Mouse (Mus musculus) gastrocnemius, postnatal 36 days (tissue): ENCODE results near the gene Col6a1. TPM values are rescaled to one million over a fixed set of nuclear protein-coding genes. Genes with fewer than 3 reads are reported as not detected.

Experiments used
- DNase-seq, 2 experiments: peaks; one replicate each; pipeline ENCODE4 v3.0.0; 2022
- intact Hi-C: fragments of 180-260 bp; cut with DNase I; formaldehyde crosslinking; loops from one replicate; pipeline ENCODE4 v1.15.1; 2025
- total RNA-seq, 2 experiments: library from RNA; stranded (reverse); gene quantifications; 2 replicates each; pipeline ENCODE4 v1.2.3; 2021

The Col6a1 gene
- total RNA-seq, 2 experiments from 2014 or later: 65.2 to 82.0 TPM

DNA sequence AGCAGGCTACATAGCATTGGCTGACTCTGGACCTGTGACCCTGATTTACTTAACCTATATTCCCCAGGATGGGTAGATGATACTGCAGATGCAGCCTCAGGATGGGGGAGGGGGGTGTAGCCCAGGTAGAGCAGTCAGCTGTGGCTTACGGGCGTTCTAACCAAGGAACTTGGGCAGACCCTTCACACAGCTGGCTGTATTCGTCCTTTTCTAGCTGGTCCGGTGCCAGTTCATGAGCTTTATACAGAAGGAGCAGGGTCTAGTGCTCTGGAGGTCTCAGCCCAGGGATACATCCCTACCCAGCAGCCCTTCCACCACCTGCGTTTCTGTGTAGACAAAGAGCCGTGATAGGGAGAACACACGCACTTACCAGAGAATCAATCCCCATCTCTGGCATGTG, 1.3 kb upstream of the Col6a1 start:
- peak in 1 of 2 experiments; percentile 12 for DNase-seq
- intact Hi-C loops: no loop called here

DNA sequence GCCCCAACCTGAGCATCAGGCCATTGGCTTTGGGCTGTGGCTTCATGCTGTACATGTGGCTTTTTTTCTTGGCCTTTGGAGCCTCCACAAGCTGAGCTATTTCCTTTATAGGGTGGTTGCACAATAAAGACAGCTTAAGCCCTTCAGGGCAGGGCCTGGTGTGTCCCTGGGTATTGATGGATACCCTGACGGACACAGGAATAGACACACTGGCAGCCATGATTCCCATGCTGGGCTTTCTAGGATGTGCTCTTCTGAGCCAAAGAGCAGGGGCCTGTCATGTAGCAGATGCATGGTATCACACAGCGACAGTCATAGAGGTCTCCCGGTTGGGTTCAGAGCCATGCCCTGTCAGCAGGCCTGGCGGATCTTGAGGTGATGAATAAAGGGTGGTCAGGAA, 898 bp upstream of the Col6a1 start:
- intact Hi-C loops: no loop called here

DNA sequence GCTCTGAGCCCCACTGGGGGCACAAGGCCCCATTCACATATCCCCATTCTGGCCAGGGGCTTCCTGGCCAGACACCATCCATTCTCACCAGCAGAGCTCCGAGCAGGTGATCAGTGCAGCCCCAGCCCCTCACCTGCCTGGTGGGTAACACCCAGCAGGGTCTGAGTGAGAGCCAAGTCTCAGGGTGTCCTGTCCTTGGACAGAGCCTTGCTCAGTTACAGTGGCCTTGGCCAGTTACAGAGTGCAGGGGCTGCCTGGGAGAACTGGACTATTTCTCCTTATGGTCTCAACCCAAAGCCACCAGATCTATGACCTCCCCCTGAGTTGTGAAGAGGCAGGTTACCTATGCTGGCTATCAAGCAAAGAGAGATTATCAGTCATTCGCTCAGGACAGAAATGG, 871 bp downstream of the Col6a1 start:
- intact Hi-C loops: no loop called here
- peak in 1 of 2 experiments; percentile 10 for DNase-seq

More for the DNA sequence above, 898 bp upstream of the Col6a1 start:
- DNase-seq: peak in 1 of 2 experiments; percentile 8

- intact Hi-C loops: no loop called here
- DNase-seq: peak in 1 of 2 experiments; percentile 11
Observed at GRCm38 (mm10) chr10:76724231-76724736, 1.7 kb downstream of the Col6a1 start.

DNA sequence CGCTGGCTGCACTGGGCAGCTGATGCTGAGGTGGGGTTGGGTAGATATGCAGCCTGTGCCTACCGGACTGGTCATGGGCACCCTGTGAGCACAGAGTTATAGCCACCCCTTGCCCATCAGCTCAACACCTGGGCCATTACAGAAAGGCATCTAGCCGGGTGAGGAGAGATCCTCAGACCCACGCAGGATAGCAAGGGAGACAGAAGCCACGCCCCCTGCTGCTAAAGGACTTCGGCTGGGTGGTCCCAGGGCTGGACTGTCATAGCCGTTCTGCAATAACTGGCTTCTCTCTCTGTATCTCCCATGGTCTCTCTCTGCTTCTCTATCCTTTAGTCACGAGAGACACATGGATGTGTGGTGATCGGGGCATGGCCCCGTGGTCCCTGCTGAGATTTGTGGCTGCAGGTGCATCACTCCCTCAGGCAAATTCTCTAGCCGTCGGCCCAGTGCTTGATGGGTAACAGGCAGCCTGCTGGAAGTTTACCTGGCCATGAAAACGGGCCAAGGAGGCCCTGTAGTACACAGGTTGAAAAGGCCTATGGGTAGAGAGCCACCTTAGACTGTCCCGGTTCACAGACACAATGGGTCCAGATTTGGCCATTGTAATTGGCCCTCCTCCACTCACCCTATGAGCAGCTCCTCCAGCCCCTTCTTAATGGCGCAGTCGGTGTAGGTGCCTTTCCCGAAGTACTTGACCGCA, 3.1 kb downstream of the Col6a1 start:
- intact Hi-C loops: no loop called here

GRCm38 (mm10) chr10:76721746-76722145, 4.2 kb downstream of the Col6a1 start:
- DNase-seq: peak in 1 of 2 experiments; percentile 10
- intact Hi-C loops: no loop called here

More for the DNA sequence above, 3.1 kb downstream of the Col6a1 start:
- DNase-seq: peak in 1 of 2 experiments; percentile 12

- intact Hi-C loops: no loop called here
- peak in 1 of 2 experiments; percentile 6 for DNase-seq
Observed at GRCm38 (mm10) chr10:76721216-76721615, 4.8 kb downstream of the Col6a1 start.

DNA sequence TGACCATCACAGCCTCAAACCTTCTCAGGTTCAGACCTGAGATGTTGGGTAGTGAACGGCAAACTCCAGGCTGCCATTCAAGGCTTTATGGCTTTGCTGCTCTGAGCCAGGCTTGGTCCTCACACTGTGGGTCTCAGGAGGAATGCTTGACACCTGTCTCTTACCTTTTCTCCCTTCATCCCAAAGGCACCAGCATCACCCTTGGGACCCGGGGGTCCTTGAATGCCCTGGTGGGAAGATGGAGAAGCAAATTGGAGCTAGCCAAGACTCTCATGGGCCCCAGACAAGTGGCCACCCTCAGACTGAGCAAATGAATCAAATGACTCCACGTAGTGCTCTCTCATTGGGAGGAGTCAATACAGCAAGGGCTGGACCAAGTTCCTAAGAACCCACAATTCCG, 8.3 kb downstream of the Col6a1 start:
- peak in 1 of 2 experiments; percentile 10 for DNase-seq
- intact Hi-C loops: no loop called here

- intact Hi-C loops: no loop called here
Observed at GRCm38 (mm10) chr10:76717026-76717425, 8.9 kb downstream of the Col6a1 start.

GRCm38 (mm10) chr10:76714303-76714702, 11.7 kb downstream of the Col6a1 start:
- intact Hi-C loops: no loop called here
- no peak for DNase-seq

More at GRCm38 (mm10) chr10:76717026-76717425, 8.9 kb downstream of the Col6a1 start:
- DNase-seq: peak in 1 of 2 experiments; percentile 12

GRCm38 (mm10) chr10:76712500-76712899, 13.5 kb downstream of the Col6a1 start:
- no peak for DNase-seq
- intact Hi-C loops: no loop called here

GRCm38 (mm10) chr10:76711331-76711730, 14.6 kb downstream of the Col6a1 start:
- intact Hi-C loops: no loop called here
- no peak for DNase-seq

DNA sequence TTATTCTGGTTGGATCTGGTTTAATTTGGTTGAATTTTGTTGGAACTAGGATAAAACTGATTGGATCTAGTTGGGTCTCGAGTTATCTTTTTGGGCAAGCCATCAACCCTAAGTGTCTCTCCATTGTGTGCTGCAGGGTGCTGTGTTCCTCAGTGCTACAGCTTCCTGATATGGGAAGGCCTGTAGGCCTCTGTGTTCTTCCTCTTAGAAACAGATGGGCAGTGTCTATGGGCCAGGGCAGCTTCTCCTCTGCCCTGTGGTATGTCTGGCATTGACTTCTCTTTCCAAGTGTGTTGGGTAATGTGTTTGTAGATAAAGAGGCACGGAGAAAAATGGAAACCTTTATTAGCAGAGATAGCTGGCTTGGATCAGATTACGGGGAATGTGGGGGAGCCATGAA, 17.5 kb downstream of the Col6a1 start:
- DNase-seq: no peak
- intact Hi-C loops: no loop called here

- intact Hi-C loops: no loop called here
- no peak for DNase-seq
Observed at GRCm38 (mm10) chr10:76707584-76707983, 18.4 kb downstream of the Col6a1 start.

DNA sequence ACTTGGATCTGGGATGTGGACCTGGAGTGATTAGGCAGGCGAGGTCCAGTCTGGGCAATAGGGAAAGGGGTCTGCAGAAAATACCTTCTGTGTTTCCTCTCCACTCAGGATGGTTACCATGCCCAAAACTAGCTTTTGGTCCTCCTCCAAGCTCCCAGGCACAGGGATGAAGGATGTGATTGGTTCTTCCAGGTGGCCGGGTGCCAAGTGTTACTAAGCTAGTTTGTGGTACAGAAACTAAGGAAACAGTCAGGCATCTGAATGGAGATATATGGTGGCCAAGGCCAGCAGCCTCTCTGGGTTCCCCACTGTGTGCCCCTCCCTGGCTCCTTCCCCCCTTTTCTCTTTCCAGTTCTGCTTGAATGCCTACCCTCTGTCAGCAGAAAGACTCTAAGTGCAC, 19.0 kb downstream of the Col6a1 start:
- no peak for DNase-seq
- intact Hi-C loops: no loop called here

DNA sequence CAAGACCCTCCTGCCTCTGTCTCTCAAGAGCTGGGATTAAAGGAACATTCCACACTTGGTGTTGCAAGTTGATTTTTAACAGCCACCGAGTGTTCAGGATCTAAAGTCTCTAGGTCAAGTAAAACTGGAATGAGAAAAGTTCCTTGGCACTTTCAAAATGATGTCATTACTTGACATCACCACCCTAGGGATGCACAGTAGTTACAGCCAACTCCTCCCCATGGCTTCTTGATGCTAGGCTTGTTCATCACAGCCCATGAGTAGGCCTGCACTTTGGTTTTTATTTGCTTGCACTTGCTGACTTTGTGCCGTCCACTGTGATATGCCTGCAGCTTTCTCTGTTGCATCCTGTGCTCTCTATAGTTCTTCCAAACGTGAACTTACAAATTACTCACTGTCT, 21.6 kb downstream of the Col6a1 start:
- intact Hi-C loops: no loop called here
- DNase-seq: no peak

- DNase-seq: no peak
- intact Hi-C loops: no loop called here
Observed at GRCm38 (mm10) chr10:76701446-76701845, 24.5 kb downstream of the Col6a1 start.

GRCm38 (mm10) chr10:76699816-76700215, 26.2 kb downstream of the Col6a1 start:
- intact Hi-C loops: no loop called here
- DNase-seq: no peak

GRCm38 (mm10) chr10:76695283-76695885, 30.6 kb downstream of the Col6a1 start:
- intact Hi-C loops: no loop called here
- DNase-seq: no peak

GRCm38 (mm10) chr10:76694765-76695164, 31.2 kb downstream of the Col6a1 start:
- intact Hi-C loops: no loop called here

GRCm38 (mm10) chr10:76693446-76693845, 32.5 kb downstream of the Col6a1 start:
- DNase-seq: no peak
- intact Hi-C loops: no loop called here

More at GRCm38 (mm10) chr10:76694765-76695164, 31.2 kb downstream of the Col6a1 start:
- no peak for DNase-seq
